Mouse (Mus musculus) CH12.LX (cell line): ENCODE measurements around the gene Zdhhc13. TPM values are rescaled to one million over a fixed set of nuclear protein-coding genes. Genes with fewer than 3 reads are reported as not detected.

Experiments used
- DNase-seq: peaks from one replicate; pipeline ENCODE4 v3.0.0-alpha.2; 2013; ENCODE audit errors: extremely low read depth
- H3K27ac ChIP-seq: 2 replicates; pipeline ENCODE4 v1.5.1; 2012; ENCODE audit warnings: low read depth, mild to moderate bottlenecking, control low read depth, moderate library complexity; ENCODE audit not compliant: insufficient read depth
- H3K27me3 ChIP-seq: replicated peaks from 2 replicates; pipeline ENCODE3; 2012; ENCODE audit warnings: inconsistent platforms
- H3K36me3 ChIP-seq, 2 experiments: replicated peaks in 1 of 2; 2 replicates each; pipeline versions ENCODE3 to v1.6.1; 2012; ENCODE audit warnings: inconsistent platforms in 1 of 2, low read length in 1 of 2, mild to moderate bottlenecking in 1 of 2, mixed read lengths in 1 of 2, moderate library complexity in 1 of 2; ENCODE audit not compliant: control insufficient read depth in 1 of 2, insufficient read depth in 1 of 2
- H3K4me1 ChIP-seq, 2 experiments: 2 replicates each; pipeline ENCODE4 v1.6.1; 2012; ENCODE audit warnings: inconsistent platforms in 1 of 2, moderate library complexity in 1 of 2; ENCODE audit not compliant: insufficient read depth in 2 of 2, control insufficient read depth in 1 of 2
- H3K4me2 ChIP-seq: 2 replicates; pipeline ENCODE4 v1.6.1; 2012; ENCODE audit warnings: low read depth, mild to moderate bottlenecking, control low read depth; ENCODE audit not compliant: poor library complexity, insufficient read depth, severe bottlenecking
- H3K4me3 ChIP-seq, 3 experiments: fragments of 150-350 bp in 1 of 3; sonication (generic) in 1 of 3; replicated peaks in 1 of 3; 2 replicates each; pipeline versions ENCODE3 to v1.5.1; 2011 to 2012; ENCODE audit warnings: low read depth in 2 of 3, low read length in 2 of 3, mild to moderate bottlenecking in 2 of 3, moderate library complexity in 2 of 3, control low read depth in 1 of 3, improper control_type of control experiment in 1 of 3, inconsistent platforms in 1 of 3, mixed read lengths in 1 of 3; ENCODE audit not compliant: poor library complexity in 1 of 3
- H3K79me2 ChIP-seq: replicated peaks from 2 replicates; pipeline ENCODE4 v1.6.1; 2012; ENCODE audit warnings: mild to moderate bottlenecking, moderate library complexity; ENCODE audit not compliant: control insufficient read depth, poor library complexity, insufficient read depth, severe bottlenecking; ENCODE audit errors: extremely low read depth
- H3K9ac ChIP-seq: 2 replicates; pipeline ENCODE4 v1.6.1; 2012; ENCODE audit warnings: low read depth, mild to moderate bottlenecking, control low read depth, moderate library complexity; ENCODE audit not compliant: insufficient read depth
- H3K9me3 ChIP-seq: replicated peaks from 2 replicates; pipeline ENCODE3; 2012; ENCODE audit warnings: low read length, inconsistent platforms, mixed read lengths
- BHLHE40 ChIP-seq: IDR thresholded peaks from 2 replicates; pipeline ENCODE4 v1.6.1; 2011; ENCODE audit warnings: mild to moderate bottlenecking, low read depth, low read length, improper control_type of control experiment
- CHD2 ChIP-seq: IDR thresholded peaks from 2 replicates; pipeline ENCODE4 v1.6.1; 2011; ENCODE audit warnings: low read length, improper control_type of control experiment
- CTCF ChIP-seq, 2 experiments: IDR thresholded peaks in 1 of 2; conservative IDR thresholded peaks in 1 of 2; 2 replicates each; pipeline ENCODE4 v1.5.1; 2011 to 2012; ENCODE audit warnings: low read depth in 2 of 2, low read length in 2 of 2, improper control_type of control experiment in 1 of 2, inconsistent platforms in 1 of 2, mild to moderate bottlenecking in 1 of 2, moderate library complexity in 1 of 2
- E2F4 ChIP-seq: IDR thresholded peaks from 2 replicates; pipeline ENCODE4 v1.6.1; 2011; ENCODE audit warnings: low read depth, low read length, improper control_type of control experiment; ENCODE audit not compliant: insufficient replicate concordance
- ELF1 ChIP-seq: IDR thresholded peaks from 2 replicates; pipeline ENCODE4 v1.6.1; 2014; ENCODE audit warnings: low read depth, mild to moderate bottlenecking, inconsistent platforms, low read length, improper control_type of control experiment
- ETS1 ChIP-seq: conservative IDR thresholded peaks from 2 replicates; pipeline ENCODE4 v1.6.1; 2012; ENCODE audit warnings: low read depth, mild to moderate bottlenecking, inconsistent platforms, low read length, improper control_type of control experiment, moderate library complexity
- GABPA ChIP-seq: IDR thresholded peaks from 2 replicates; pipeline ENCODE4 v1.6.1; 2012; ENCODE audit warnings: low read depth, low read length, improper control_type of control experiment, inconsistent platforms; ENCODE audit not compliant: insufficient replicate concordance
- MAFK ChIP-seq: IDR thresholded peaks from 2 replicates; pipeline ENCODE4 v1.6.1; 2011; ENCODE audit warnings: low read length, improper control_type of control experiment; ENCODE audit not compliant: insufficient replicate concordance
- MXI1 ChIP-seq: IDR thresholded peaks from 2 replicates; pipeline ENCODE4 v1.6.1; 2011; ENCODE audit warnings: mild to moderate bottlenecking, low read depth, low read length, improper control_type of control experiment
- NRF1 ChIP-seq: IDR thresholded peaks from 2 replicates; pipeline ENCODE4 v1.6.1; 2014; ENCODE audit warnings: low read depth, mild to moderate bottlenecking, inconsistent platforms, low read length, improper control_type of control experiment, moderate library complexity
- POLR2AphosphoS2 ChIP-seq: IDR thresholded peaks from 2 replicates; pipeline ENCODE4 v1.6.1; 2011; ENCODE audit warnings: low read depth, low read length, improper control_type of control experiment
- RAD21 ChIP-seq: IDR thresholded peaks from 2 replicates; pipeline ENCODE4 v1.6.1; 2011; ENCODE audit warnings: low read depth, mild to moderate bottlenecking, low read length, improper control_type of control experiment, moderate library complexity
- RCOR1 ChIP-seq: conservative IDR thresholded peaks from 2 replicates; pipeline ENCODE4 v1.6.1; 2012; ENCODE audit warnings: low read depth, mild to moderate bottlenecking, inconsistent platforms, low read length, improper control_type of control experiment
- TBP ChIP-seq: conservative IDR thresholded peaks from 2 replicates; pipeline ENCODE4 v1.6.1; 2011; ENCODE audit warnings: low read depth, low read length, improper control_type of control experiment
- UBTF ChIP-seq: IDR thresholded peaks from 2 replicates; pipeline ENCODE4 v1.6.1; 2012; ENCODE audit warnings: low read depth, mild to moderate bottlenecking, inconsistent platforms, low read length, improper control_type of control experiment, moderate library complexity
- USF1 ChIP-seq: IDR thresholded peaks from 2 replicates; pipeline ENCODE4 v1.6.1; 2014; ENCODE audit warnings: low read depth, mild to moderate bottlenecking, inconsistent platforms, low read length, improper control_type of control experiment
- ZKSCAN1 ChIP-seq: IDR thresholded peaks from 2 replicates; pipeline ENCODE4 v1.6.1; 2012; ENCODE audit warnings: low read depth, inconsistent platforms, low read length, improper control_type of control experiment, borderline replicate concordance
- dilution Hi-C: fragments of 300-500 bp; cut with MboI; formaldehyde crosslinking; loops from 2 replicates; pipeline ENCODE4 v1.14.3; 2020; ENCODE audit warnings: low sequenced_read_pairs; ENCODE audit not compliant: extremely low pct_unique_long_range_greater_than_20kb, extremely low pct_ligation_motif_present
- in situ Hi-C: fragments of 300-500 bp; cut with MboI; formaldehyde crosslinking; loops from 3 replicates; pipeline ENCODE4 v1.14.3; 2019; ENCODE audit warnings: low sequenced_read_pairs, low pct_ligation_motif_present, low pct_unique_long_range_greater_than_20kb, mixed read lengths
- polyA plus RNA-seq: library from polyadenylated mRNA; unstranded; fragments of >175 nt; gene quantifications from 2 replicates; pipeline ENCODE4 v1.2.1, GENCODE M21; 2012; ENCODE audit warnings: low read depth; ENCODE audit not compliant: insufficient read length
- total RNA-seq, 2 experiments: library from RNA; depleted of rRNA; stranded (reverse); fragments of 300-350 nt in 1 of 2; fragments of >200 nt in 1 of 2; gene quantifications; 2 replicates each; pipeline ENCODE4 v1.2.3; 2012 to 2014

Gene Zdhhc13
- total and polyA plus RNA-seq, 3 experiments: 19.9 to 74.3 (median 32.3) TPM

- Histone ChIP-seq H3K27me3 (no peaks in the 10 kb centered on the region), H3K4me2 (no peak overlapping the region)
- TF ChIP-seq MAFK (no peak), USF1 (no peak), CTCF (conservative IDR thresholded peaks at IDR 0.05 in 1 of 2, IDR thresholded peaks at IDR 0.05 in 1 of 2; ENCODE audit: low read depth in 2 of 2, low read length in 2 of 2) (no peak), BHLHE40 (no peak), ZKSCAN1 (no peak), RAD21 (no peak), E2F4 (no peak), CHD2 (no peak), TBP (no peak), ELF1 (no peak), ETS1 (no peak), MXI1 (no peak), UBTF (no peak), NRF1 (no peak)
- TF ChIP-seq, all 38 proteins: peak for 0
- no peak for DNase-seq
- Histone ChIP-seq H3K4me1 (no peaks in the 10 kb centered on the region), H3K9me3 (no peaks in the 10 kb centered on the region), H3K9ac (no peak overlapping the region), H3K36me3 (no peaks in the 10 kb centered on the region), H3K79me2 (no peaks in the 10 kb centered on the region), H3K4me3 (no peak overlapping the region), H3K27ac (no peak overlapping the region)
- dilution Hi-C loops: no loop called here
- in situ Hi-C loops: loop anchor here (25.0 kb wide), 1 partner anchor 490 kb away; no protein-coding TSS in a partner anchor
These were observed 16.6 kb upstream of the Zdhhc13 start for GRCm38 (mm10) chr7:48772060-48772734.

GRCm38 (mm10) chr7:48773333-48773732, 15.5 kb upstream of the Zdhhc13 start:
- TF ChIP-seq GABPA (no peak), MXI1 (no peak), POLR2AphosphoS2 (no peak), RCOR1 (no peak)
- TF ChIP-seq, all 38 proteins: peak for 0
- in situ Hi-C loops (loop anchor here (25.0 kb wide), 1 partner anchor 489 kb away; no protein-coding TSS in a partner anchor), dilution Hi-C loops (no loop called here)
- DNase-seq: no peak
- Histone ChIP-seq H3K27me3 (no peaks in the 10 kb centered on the region), H3K27ac (no peak overlapping the region), H3K79me2 (no peaks in the 10 kb centered on the region), H3K4me3 (no peak overlapping the region), H3K36me3 (no peaks in the 10 kb centered on the region), H3K4me2 (no peak overlapping the region), H3K4me1 (no peaks in the 10 kb centered on the region), H3K9me3 (no peaks in the 10 kb centered on the region), H3K9ac (no peak overlapping the region)
